Mouse (Mus musculus) E14TG2a.4 (cell line): ENCODE data around the gene Heatr1.

Source experiments
- CTCF ChIP-seq: conservative IDR thresholded peaks from 2 replicates; pipeline ENCODE4 v1.5.1; 2014; ENCODE audit warnings: low read length
- NANOG ChIP-seq: IDR thresholded peaks from 2 replicates; pipeline ENCODE4 v1.6.1; 2014; ENCODE audit warnings: borderline replicate concordance, low read length, mixed read lengths

- TF ChIP-seq CTCF (no peak), NANOG (no peak)
These were observed 80.4 kb downstream of the Heatr1 start for GRCm38 (mm10) chr13:12475239-12475638.
